ENCODE assay signal across 16 mouse cellular contexts in genomic region chr9:32971421-32971820, GRCm38 (mm10).
A peak's percentile ranks its signal among the peaks of the same experiment; 100 is the strongest.
DNase-seq lines count a peak whose midpoint lies in the region; ATAC-seq and TF ChIP-seq lines count a peak whose summit lies in the region.
"Had no signal": no experiment of that assay in that cellular context is flagged by ENCODE, and none has a peak within 500 bp of the region (broad histone marks: within the 10 kb centered on the region; RNA-seq: fewer than 3 reads in every experiment).

No protein-coding gene starts in this region.

- H3K36me3 ChIP-seq in lung, postnatal 0 days (ENCODE audit: insufficient read depth, low read length): no peaks in the 10 kb centered on the region
- H3K36me3 ChIP-seq in limb, embryonic 10.5 days: no peaks in the 10 kb centered on the region
- H3K36me3 ChIP-seq: embryonic facial prominence, embryonic 15.5 days; kidney, embryonic 15.5 days; lung, embryonic 15.5 days; midbrain, embryonic 10.5 days; stomach, embryonic 15.5 days had no signal

- intact Hi-C loops in gastrocnemius, postnatal 36 days (cut with DNase I): no loop called here

- H3K27ac ChIP-seq in lung, postnatal 0 days (ENCODE audit: low read length): peak overlapping the region; percentile 47; the same call in 1 of the 2 replicates
- H3K27ac ChIP-seq in limb, embryonic 10.5 days: peak overlapping the region; percentile 83
- H3K27ac ChIP-seq: kidney, embryonic 15.5 days; lung, embryonic 15.5 days; midbrain, embryonic 10.5 days; stomach, embryonic 15.5 days had no signal

- no peaks in the 10 kb centered on the region for H3K9me3 ChIP-seq in lung, postnatal 0 days (ENCODE audit: low read length)
- no peaks in the 10 kb centered on the region for H3K9me3 ChIP-seq in limb, embryonic 10.5 days (replicated peaks)
- H3K9me3 ChIP-seq: embryonic facial prominence, embryonic 15.5 days; kidney, embryonic 15.5 days; lung, embryonic 15.5 days; midbrain, embryonic 10.5 days; stomach, embryonic 15.5 days had no signal

- no peak overlapping the region for H3K4me3 ChIP-seq in lung, postnatal 0 days (ENCODE audit: low read depth, low read length)
- H3K4me3 ChIP-seq in limb, embryonic 10.5 days: no peak overlapping the region
- H3K4me3 ChIP-seq: embryonic facial prominence, embryonic 15.5 days; kidney, embryonic 15.5 days; lung, embryonic 15.5 days; midbrain, embryonic 10.5 days; stomach, embryonic 15.5 days had no signal

- 79% methylated on average over 5 of the region's 5 CpGs for WGBS in lung, postnatal 0 days
- 83% methylated on average over 5 of the region's 5 CpGs for WGBS in limb, embryonic 10.5 days

- DNase-seq in gastrocnemius, adult 18-20 months (ENCODE audit: low spot score): peak; percentile 61
- no peak for DNase-seq in gastrocnemius, postnatal 36 days
- no peak for DNase-seq in lung, postnatal 0 days (ENCODE audit: low spot score)
- no peak for DNase-seq in lung, postnatal 25 days (ENCODE audit: low spot score)
- DNase-seq in limb, embryonic 10.5 days (ENCODE audit: low spot score): no peak
- no peak for DNase-seq in B cell, adult 2 months
- DNase-seq in kidney, adult 18-20 months: no peak
- DNase-seq in c-Kit-positive CD71-positive TER-119-positive erythroid progenitor cells, embryonic 14.5 days (ENCODE audit: low spot score): no peak
- DNase-seq: cerebellum, adult 11-12 months; spleen, adult 18-20 months had no signal

- no peak for ATAC-seq in lung, postnatal 0 days
- ATAC-seq: activated CD4-positive, CD25-positive, alpha-beta regulatory T cell, adult 4 months had no signal

- no peaks in the 10 kb centered on the region for H3K4me1 ChIP-seq in lung, postnatal 0 days (ENCODE audit: insufficient read depth, low read depth, low read length)
- H3K4me1 ChIP-seq in limb, embryonic 10.5 days: peaks cover 40% of the 10 kb centered on the region
- H3K4me1 ChIP-seq: stomach, embryonic 15.5 days had no signal

- no peak for TF ChIP-seq CTCF in lung, postnatal 0 days (IDR thresholded peaks at IDR 0.05)

- no peaks in the 10 kb centered on the region for H3K27me3 ChIP-seq in lung, postnatal 0 days (replicated peaks; ENCODE audit: insufficient read depth, low read length)
- no peaks in the 10 kb centered on the region for H3K27me3 ChIP-seq in limb, embryonic 10.5 days (ENCODE audit: low read depth, poor library complexity, severe bottlenecking)
- H3K27me3 ChIP-seq: embryonic facial prominence, embryonic 15.5 days; kidney, embryonic 15.5 days; lung, embryonic 15.5 days; stomach, embryonic 15.5 days had no signal

- H3K9ac ChIP-seq in lung, postnatal 0 days (replicated peaks; ENCODE audit: low read depth): no peak overlapping the region
- H3K9ac ChIP-seq: embryonic facial prominence, embryonic 15.5 days; kidney, embryonic 15.5 days; lung, embryonic 15.5 days; stomach, embryonic 15.5 days had no signal

- no peak overlapping the region for H3K4me2 ChIP-seq in lung, postnatal 0 days (replicated peaks; ENCODE audit: low read depth, low read length)
- H3K4me2 ChIP-seq: embryonic facial prominence, embryonic 15.5 days; kidney, embryonic 15.5 days; lung, embryonic 15.5 days; stomach, embryonic 15.5 days had no signal

- no peak for TF ChIP-seq EP300 in lung, postnatal 0 days (IDR thresholded peaks at IDR 0.05)
